Mouse (Mus musculus) midbrain, embryonic 12.5 days (tissue): ENCODE measurements around the gene Rcvrn. TPM values are rescaled to one million over a fixed set of nuclear protein-coding genes. Genes with fewer than 3 reads are reported as not detected.

Experiments used
- ATAC-seq: fragments of 200-750 bp; cut with Nextera tagmentation; 2 replicates; pipeline ENCODE4 v1.8.0; 2017; ENCODE audit warnings: low read depth, moderate TSS enrichment, moderate library complexity; ENCODE audit not compliant: low FRiP score
- H3K27ac ChIP-seq: fragments of 300-500 bp; sonication (generic); replicated peaks from 2 replicates; pipeline ENCODE4 v1.5.1; 2016; ENCODE audit warnings: mild to moderate bottlenecking
- H3K27me3 ChIP-seq: fragments of 300-500 bp; sonication (generic); 2 replicates; pipeline ENCODE4 v1.6.1; 2016; ENCODE audit warnings: mild to moderate bottlenecking
- H3K36me3 ChIP-seq: fragments of 300-500 bp; sonication (generic); 2 replicates; pipeline ENCODE4 v1.6.1; 2016
- H3K4me1 ChIP-seq: fragments of 300-500 bp; sonication (generic); 2 replicates; pipeline ENCODE4 v1.6.1; 2016
- H3K4me2 ChIP-seq: fragments of 300-500 bp; sonication (generic); replicated peaks from 2 replicates; pipeline ENCODE4 v1.6.1; 2016; ENCODE audit warnings: mild to moderate bottlenecking, moderate library complexity
- H3K4me3 ChIP-seq: fragments of 300-500 bp; sonication (generic); 2 replicates; pipeline ENCODE4 v1.5.1; 2016; ENCODE audit warnings: mild to moderate bottlenecking
- H3K9ac ChIP-seq: fragments of 300-500 bp; sonication (generic); replicated peaks from 2 replicates; pipeline ENCODE4 v1.6.1; 2016; ENCODE audit warnings: mild to moderate bottlenecking, moderate library complexity
- H3K9me3 ChIP-seq: fragments of 300-500 bp; sonication (generic); 2 replicates; pipeline ENCODE4 v1.6.1; 2016; ENCODE audit warnings: mild to moderate bottlenecking
- WGBS: fragments of 180-500 bp; shearing (Covaris S2); methylation state at CpG from one replicate; pipeline ENCODE4 v1.1.7; 2016; 5-methylcytosine and 5-hydroxymethylcytosine counted together
- polyA plus RNA-seq: library from polyadenylated mRNA; unstranded; fragments of >200 nt; fragmentation: Nextera tagmentation; extraction: Ambion mirVana; gene quantifications from 2 replicates; pipeline ENCODE4 v1.2.1, GENCODE M21; 2016

Gene Rcvrn
- polyA plus RNA-seq, result not detected in 2 replicates

GRCm38 (mm10) chr11:67694703-67695376 is at the start of gene Rcvrn:
Gene Rcvrn (plus strand): TSS chr11:67695326.
- H3K36me3 ChIP-seq, result no peaks in the 10 kb centered on the region
- H3K4me2 ChIP-seq, result no peak within 1 kb of the TSS
- H3K27me3 ChIP-seq, result no peaks in the 10 kb centered on the region
- WGBS, result 68% methylated on average over 7 of the region's 7 CpGs
- H3K4me3 ChIP-seq, result no peak within 1 kb of the TSS
- H3K27ac ChIP-seq, result no peak within 1 kb of the TSS
- ATAC-seq, result no peak
- no peaks in the 10 kb centered on the region for H3K9me3 ChIP-seq
- no peaks in the 10 kb centered on the region for H3K4me1 ChIP-seq
- H3K9ac ChIP-seq, result no peak within 1 kb of the TSS

- Histone ChIP-seq H3K4me2 (no peak overlapping the region), H3K27ac (no peak overlapping the region), H3K9me3 (no peaks in the 10 kb centered on the region), H3K36me3 (no peaks in the 10 kb centered on the region), H3K4me1 (peaks cover 8% of the 10 kb centered on the region; the same call in 1 of the 2 replicates), H3K27me3 (no peaks in the 10 kb centered on the region), H3K4me3 (no peak overlapping the region), H3K9ac (no peak overlapping the region)
- ATAC-seq, result no peak
- WGBS, result 29% methylated on average over 5 of the region's 5 CpGs
Measured at GRCm38 (mm10) chr11:67647745-67648144, 47.4 kb upstream of the Rcvrn start.

GRCm38 (mm10) chr11:67648651-67649407 is 46.3 kb upstream of the Rcvrn start:
- 82% methylated on average over 11 of the region's 11 CpGs for WGBS
- no peaks in the 10 kb centered on the region for H3K36me3 ChIP-seq
- 0 out of 2 replicates have a peak, but pooled peaks cover 3% of the 10 kb centered on the region for H3K27me3 ChIP-seq

DNA sequence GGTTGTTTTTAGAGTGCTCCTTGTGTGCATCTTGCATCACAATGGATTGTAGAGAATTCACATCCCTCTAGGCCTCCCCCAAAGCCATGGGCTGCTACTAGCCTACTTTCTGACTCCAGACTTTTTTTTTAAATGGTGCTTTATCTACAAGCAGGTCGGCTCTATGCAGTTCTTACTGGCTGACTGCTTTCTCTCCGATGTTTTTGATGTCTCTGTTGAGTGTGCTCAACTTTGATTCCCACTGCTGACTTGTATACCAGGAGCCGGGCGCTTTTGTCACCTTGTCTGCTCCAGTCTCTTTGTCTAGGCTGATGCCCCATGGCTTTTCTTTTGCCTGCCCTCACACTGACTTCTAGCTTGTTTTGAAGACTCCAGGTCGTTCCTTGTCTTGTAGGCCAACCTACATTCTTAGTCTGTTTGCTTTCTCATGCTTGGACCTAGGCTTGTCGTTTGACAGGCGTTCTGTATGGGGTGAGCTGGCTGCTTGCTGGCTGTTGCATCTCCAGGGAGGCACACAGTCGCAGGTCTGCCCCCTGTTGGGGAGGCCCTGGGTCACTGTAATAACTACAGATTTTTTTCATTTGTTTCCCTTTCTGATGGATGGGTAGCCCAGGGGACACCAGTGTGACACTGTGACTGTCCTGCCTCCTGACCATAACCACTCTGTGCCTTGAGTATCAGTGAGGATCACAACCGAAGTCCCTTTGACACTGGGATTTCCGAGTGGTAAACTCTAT is 45.0 kb upstream of the Rcvrn start:
- H3K9me3 ChIP-seq, result no peaks in the 10 kb centered on the region
- no peak for ATAC-seq
- H3K4me2 ChIP-seq, result no peak overlapping the region
- 47% methylated on average over 10 of the region's 10 CpGs for WGBS
- H3K4me1 ChIP-seq, result peaks cover 13% of the 10 kb centered on the region; the same call in 1 of the 2 replicates
- no peak overlapping the region for H3K27ac ChIP-seq
- H3K36me3 ChIP-seq, result no peaks in the 10 kb centered on the region
- H3K4me3 ChIP-seq, result no peak overlapping the region
- H3K27me3 ChIP-seq, result 0 out of 2 replicates have a peak, but pooled peaks cover 3% of the 10 kb centered on the region
- H3K9ac ChIP-seq, result no peak overlapping the region

More at GRCm38 (mm10) chr11:67648651-67649407, 46.3 kb upstream of the Rcvrn start:
- no peaks in the 10 kb centered on the region for H3K9me3 ChIP-seq
- H3K27ac ChIP-seq, result no peak overlapping the region
- H3K4me3 ChIP-seq, result no peak overlapping the region
- peaks cover 13% of the 10 kb centered on the region; the same call in 1 of the 2 replicates for H3K4me1 ChIP-seq
- H3K4me2 ChIP-seq, result no peak overlapping the region
- ATAC-seq, result no peak
- H3K9ac ChIP-seq, result no peak overlapping the region

- no peak for ATAC-seq
- H3K9ac ChIP-seq, result no peak overlapping the region
- WGBS, result 86% methylated on average over 6 of the region's 6 CpGs
- no peak overlapping the region for H3K4me3 ChIP-seq
- H3K9me3 ChIP-seq, result no peaks in the 10 kb centered on the region
- no peaks in the 10 kb centered on the region for H3K36me3 ChIP-seq
- H3K27ac ChIP-seq, result no peak overlapping the region
- H3K4me2 ChIP-seq, result no peak overlapping the region
- H3K4me1 ChIP-seq, result peaks cover 13% of the 10 kb centered on the region; the same call in 1 of the 2 replicates
- 0 out of 2 replicates have a peak, but pooled peaks cover 3% of the 10 kb centered on the region for H3K27me3 ChIP-seq
Measured at GRCm38 (mm10) chr11:67651731-67652130, 43.4 kb upstream of the Rcvrn start.

GRCm38 (mm10) chr11:67652194-67652892 is 42.8 kb upstream of the Rcvrn start:
- Histone ChIP-seq H3K4me3 (peak overlapping the region; percentile 4; the same call in 1 of the 2 replicates), H3K4me2 (peak overlapping the region; percentile 31), H3K9ac (no peak overlapping the region), H3K36me3 (no peaks in the 10 kb centered on the region), H3K27ac (no peak overlapping the region), H3K27me3 (0 out of 2 replicates have a peak, but pooled peaks cover 3% of the 10 kb centered on the region), H3K4me1 (peaks cover 13% of the 10 kb centered on the region; the same call in 1 of the 2 replicates), H3K9me3 (no peaks in the 10 kb centered on the region)
- ATAC-seq, result peak; percentile 38; the same call in 1 of the 2 replicates
- whole genome bisulfite sequencing, result 18% methylated on average over 14 of the region's 14 CpGs

DNA sequence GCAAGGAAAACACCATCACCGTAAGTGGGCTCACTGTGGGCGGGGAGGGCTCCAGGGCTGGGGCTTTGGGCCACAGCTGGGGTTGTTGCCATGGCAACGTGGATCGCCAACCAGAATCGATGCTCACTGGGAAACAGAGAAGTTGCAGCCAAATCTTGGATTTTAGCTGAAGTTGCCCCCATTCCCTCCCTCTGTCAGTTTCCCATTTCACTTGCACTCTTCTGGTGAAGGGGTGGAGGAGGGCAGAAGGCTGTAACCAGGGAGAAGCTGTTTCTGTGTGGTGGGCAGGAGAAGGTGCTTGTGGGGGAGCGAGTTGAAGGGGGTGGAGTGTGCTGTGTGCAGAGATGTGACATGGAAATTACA is 42.3 kb upstream of the Rcvrn start:
- Histone ChIP-seq H3K9me3 (no peaks in the 10 kb centered on the region), H3K27ac (no peak overlapping the region), H3K4me1 (peaks cover 13% of the 10 kb centered on the region; the same call in 1 of the 2 replicates), H3K4me2 (peak overlapping the region; percentile 31), H3K27me3 (0 out of 2 replicates have a peak, but pooled peaks cover 3% of the 10 kb centered on the region), H3K4me3 (peak overlapping the region; percentile 4; the same call in 1 of the 2 replicates), H3K9ac (no peak overlapping the region), H3K36me3 (no peaks in the 10 kb centered on the region)
- ATAC-seq, result no peak
- 24% methylated on average over 6 of the region's 6 CpGs for WGBS

DNA sequence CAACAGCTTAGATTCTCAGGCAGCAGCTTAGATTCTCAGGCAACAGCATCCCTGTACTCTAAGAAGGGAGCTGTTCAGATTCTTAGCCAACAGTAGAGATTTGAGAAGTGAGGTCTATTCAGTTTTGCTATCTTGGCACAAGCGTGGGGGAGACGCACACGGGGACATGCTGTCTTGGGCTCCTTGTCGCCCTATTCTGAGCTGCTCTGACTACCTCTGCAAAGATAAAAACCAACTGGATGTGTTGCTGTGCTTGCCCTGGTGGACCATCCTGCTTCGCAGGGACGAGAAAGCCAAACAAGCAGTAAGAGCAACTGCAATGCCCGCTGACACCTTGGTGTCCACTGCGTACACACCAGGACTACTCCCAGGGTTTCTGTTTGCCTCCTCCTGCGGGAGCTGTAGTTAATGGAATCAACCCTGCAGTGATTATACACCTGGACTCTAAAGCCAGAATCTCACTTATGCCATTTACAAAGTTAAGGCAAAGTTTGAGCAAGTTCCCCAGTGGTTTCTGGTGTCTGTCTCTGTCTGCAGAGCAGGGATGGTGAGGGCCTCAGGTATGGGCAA is 41.5 kb upstream of the Rcvrn start:
- 92% methylated on average over 9 of the region's 9 CpGs for WGBS
- H3K27me3 ChIP-seq, result 0 out of 2 replicates have a peak, but pooled peaks cover 3% of the 10 kb centered on the region
- H3K36me3 ChIP-seq, result no peaks in the 10 kb centered on the region
- ATAC-seq, result no peak
- no peak overlapping the region for H3K4me3 ChIP-seq
- no peak overlapping the region for H3K9ac ChIP-seq
- no peaks in the 10 kb centered on the region for H3K9me3 ChIP-seq
- no peak overlapping the region for H3K27ac ChIP-seq
- H3K4me2 ChIP-seq, result no peak overlapping the region
- H3K4me1 ChIP-seq, result peaks cover 13% of the 10 kb centered on the region; the same call in 1 of the 2 replicates

- 0 out of 2 replicates have a peak, but pooled peaks cover 3% of the 10 kb centered on the region for H3K27me3 ChIP-seq
- H3K27ac ChIP-seq, result no peak overlapping the region
- H3K4me1 ChIP-seq, result peaks cover 13% of the 10 kb centered on the region; the same call in 1 of the 2 replicates
- ATAC-seq, result no peak
- no peak overlapping the region for H3K9ac ChIP-seq
- no peak overlapping the region for H3K4me2 ChIP-seq
- H3K9me3 ChIP-seq, result no peaks in the 10 kb centered on the region
- H3K36me3 ChIP-seq, result no peaks in the 10 kb centered on the region
- 76% methylated on average over 4 of the region's 4 CpGs for WGBS
- no peak overlapping the region for H3K4me3 ChIP-seq
Measured at GRCm38 (mm10) chr11:67654514-67654913, 40.6 kb upstream of the Rcvrn start.

DNA sequence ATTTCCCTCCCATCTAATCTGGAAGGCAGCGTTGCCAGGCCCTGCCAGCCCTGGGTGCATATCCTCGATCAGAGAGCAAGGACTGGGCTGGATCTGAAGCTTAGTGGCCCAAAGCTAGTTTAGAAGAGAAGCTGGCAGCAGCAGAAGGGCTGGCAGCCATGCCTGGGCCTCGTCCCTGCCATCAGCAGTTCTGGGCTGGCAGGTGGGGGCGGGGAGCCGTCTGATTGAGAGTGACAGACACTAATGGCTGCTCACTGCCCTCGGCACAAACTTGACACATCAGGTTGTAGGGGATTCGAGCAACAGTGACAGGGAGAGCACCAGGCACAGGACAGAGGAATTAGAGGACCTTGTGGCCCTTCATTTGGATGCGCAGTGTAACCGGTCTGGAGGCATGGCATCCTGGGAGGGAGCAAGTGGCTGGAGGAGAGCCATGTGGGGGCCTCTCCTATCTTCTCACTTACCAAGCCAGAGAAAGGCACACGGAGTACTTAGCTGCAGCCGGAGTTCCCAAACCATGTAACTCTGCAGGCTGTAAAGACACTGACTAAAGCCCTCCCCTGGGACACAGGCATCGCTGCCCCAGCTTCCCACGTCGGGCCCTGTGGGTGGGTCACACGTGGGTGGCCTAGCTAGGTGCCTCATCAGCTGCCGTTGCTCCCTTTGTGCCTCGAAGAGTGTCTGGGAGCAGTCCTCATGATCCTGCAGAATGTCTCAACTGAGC is 39.7 kb upstream of the Rcvrn start:
- H3K4me3 ChIP-seq, result no peak overlapping the region
- no peak for ATAC-seq
- 0 out of 2 replicates have a peak, but pooled peaks cover 3% of the 10 kb centered on the region for H3K27me3 ChIP-seq
- no peaks in the 10 kb centered on the region for H3K9me3 ChIP-seq
- 79% methylated on average over 17 of the region's 17 CpGs for WGBS
- no peaks in the 10 kb centered on the region for H3K36me3 ChIP-seq
- no peak overlapping the region for H3K9ac ChIP-seq
- H3K27ac ChIP-seq, result no peak overlapping the region
- H3K4me1 ChIP-seq, result peaks cover 13% of the 10 kb centered on the region; the same call in 1 of the 2 replicates
- no peak overlapping the region for H3K4me2 ChIP-seq
